19 mouse cellular contexts compared by ENCODE assay signal in genomic region chr15:85228568-85228967, GRCm38 (mm10). TPM values are rescaled to one million over a fixed set of nuclear protein-coding genes. Genes with fewer than 3 reads are reported as not detected.
A peak's percentile ranks its signal among the peaks of the same experiment; 100 is the strongest.
DNase-seq lines count a peak whose midpoint lies in the region; ATAC-seq and TF ChIP-seq lines count a peak whose summit lies in the region.
"Had no signal": no experiment of that assay in that cellular context is flagged by ENCODE, and none has a peak within 500 bp of the region (broad histone marks: within the 10 kb centered on the region; RNA-seq: fewer than 3 reads in every experiment).

No protein-coding gene starts in this region.

- ATAC-seq in intestine, postnatal 0 days: no peak
- ATAC-seq in intestine, embryonic 15.5 days: no peak
- ATAC-seq in kidney, embryonic 14.5 days (ENCODE audit: low FRiP score, low TSS enrichment): no peak
- ATAC-seq: forebrain, embryonic 14.5 days had no signal

- H3K4me1 ChIP-seq in intestine, postnatal 0 days (replicated peaks; ENCODE audit: control insufficient read depth, insufficient read depth, low read length): peaks cover 9% of the 10 kb centered on the region
- H3K4me1 ChIP-seq in intestine, embryonic 15.5 days (replicated peaks): peaks cover 21% of the 10 kb centered on the region
- no peaks in the 10 kb centered on the region for H3K4me1 ChIP-seq in kidney, embryonic 14.5 days (ENCODE audit: control insufficient read depth, insufficient read depth, low read length)
- H3K4me1 ChIP-seq: forebrain, embryonic 10.5 days; hindbrain, embryonic 10.5 days had no signal

- H3K27ac ChIP-seq in intestine, postnatal 0 days (ENCODE audit: low read depth, low read length): peak overlapping the region; percentile 92; the same call in 1 of the 2 replicates
- H3K27ac ChIP-seq in intestine, embryonic 15.5 days: no peak overlapping the region
- H3K27ac ChIP-seq in kidney, embryonic 14.5 days (ENCODE audit: low read depth, low read length): no peak overlapping the region
- H3K27ac ChIP-seq: embryonic facial prominence, embryonic 15.5 days; forebrain, embryonic 10.5 days; gastrocnemius, adult 2 months; hindbrain, embryonic 10.5 days; hindbrain, embryonic 14.5 days had no signal

- H3K36me3 ChIP-seq in intestine, postnatal 0 days (ENCODE audit: control insufficient read depth, insufficient read depth): peaks cover 31% of the 10 kb centered on the region
- peaks cover 46% of the 10 kb centered on the region for H3K36me3 ChIP-seq in intestine, embryonic 15.5 days
- peaks cover 81% of the 10 kb centered on the region for H3K36me3 ChIP-seq in kidney, embryonic 14.5 days (ENCODE audit: control insufficient read depth, insufficient read depth, low read length)

- H3K9me3 ChIP-seq in intestine, postnatal 0 days (ENCODE audit: control insufficient read depth): no peaks in the 10 kb centered on the region
- H3K9me3 ChIP-seq in intestine, embryonic 15.5 days: no peaks in the 10 kb centered on the region
- H3K9me3 ChIP-seq in kidney, embryonic 14.5 days (ENCODE audit: control insufficient read depth, low read length): no peaks in the 10 kb centered on the region
- H3K9me3 ChIP-seq: embryonic facial prominence, embryonic 15.5 days; forebrain, embryonic 10.5 days; heart, embryonic 12.5 days; hindbrain, embryonic 10.5 days had no signal

- peak; percentile 52 to 66 for DNase-seq in kidney, adult 8-10 months
- DNase-seq in ZHBTc4 (ENCODE audit: low read depth, low spot score): peak; percentile 42
- DNase-seq in kidney, postnatal 36 days: peak; percentile 37 to 60
- DNase-seq in thymus, postnatal 0 days (ENCODE audit: low spot score): no peak
- DNase-seq: adrenal gland, postnatal 25 days; cerebellum, adult 2 months; cerebellum, postnatal 10 days; gastrocnemius, adult 2 months; gastrocnemius, postnatal 25 days had no signal

- H3K4me2 ChIP-seq in intestine, postnatal 0 days (replicated peaks; ENCODE audit: low read depth): no peak overlapping the region
- no peak overlapping the region for H3K4me2 ChIP-seq in intestine, embryonic 15.5 days (replicated peaks)
- H3K4me2 ChIP-seq in kidney, embryonic 14.5 days (replicated peaks; ENCODE audit: low read depth, low read length): no peak overlapping the region
- H3K4me2 ChIP-seq: embryonic facial prominence, embryonic 15.5 days; heart, embryonic 12.5 days; hindbrain, embryonic 14.5 days had no signal

- 51% methylated on average over 3 of the region's 3 CpGs for WGBS in intestine, postnatal 0 days
- 62% methylated on average over 3 of the region's 3 CpGs for WGBS in intestine, embryonic 15.5 days
- 54% methylated on average over 3 of the region's 3 CpGs for WGBS in kidney, embryonic 14.5 days

- no peak overlapping the region for H3K9ac ChIP-seq in intestine, postnatal 0 days (ENCODE audit: low read depth, low read length)
- no peak overlapping the region for H3K9ac ChIP-seq in intestine, embryonic 15.5 days
- H3K9ac ChIP-seq in kidney, embryonic 14.5 days (ENCODE audit: low read depth, low read length): no peak overlapping the region
- H3K9ac ChIP-seq: embryonic facial prominence, embryonic 15.5 days; heart, embryonic 12.5 days; hindbrain, embryonic 14.5 days had no signal

- TF ChIP-seq CTCF in intestine, postnatal 0 days (IDR thresholded peaks at IDR 0.05; ENCODE audit: low read depth): no peak

- no peak overlapping the region for H3K4me3 ChIP-seq in intestine, postnatal 0 days (ENCODE audit: low read depth, low read length)
- H3K4me3 ChIP-seq in intestine, embryonic 15.5 days (replicated peaks): no peak overlapping the region
- H3K4me3 ChIP-seq in kidney, embryonic 14.5 days (ENCODE audit: low read length): no peak overlapping the region
- H3K4me3 ChIP-seq: embryonic facial prominence, embryonic 15.5 days; erythroblast, embryonic 14.5 days; forebrain, embryonic 10.5 days; gastrocnemius, adult 2 months; heart, embryonic 12.5 days; hindbrain, embryonic 10.5 days had no signal

- H3K27me3 ChIP-seq in intestine, postnatal 0 days (replicated peaks; ENCODE audit: control insufficient read depth, insufficient read depth, low read length): no peaks in the 10 kb centered on the region
- H3K27me3 ChIP-seq in intestine, embryonic 15.5 days (replicated peaks): no peaks in the 10 kb centered on the region
- H3K27me3 ChIP-seq in kidney, embryonic 14.5 days (ENCODE audit: control insufficient read depth, insufficient read depth, low read length): no peaks in the 10 kb centered on the region
- H3K27me3 ChIP-seq: embryonic facial prominence, embryonic 15.5 days had no signal

RNA-seq across cellular contexts. Expression of gene Fbln1, which starts 22.8 kb away (rescaled TPM):
- polyA plus RNA-seq in intestine, postnatal 0 days (2015; fragmentation: Nextera tagmentation; extraction: Ambion mirVana): 90.5 and 97.9 TPM in 2 replicates
- 184 and 194 TPM in 2 replicates for polyA plus RNA-seq in intestine, embryonic 15.5 days (2015; fragmentation: Nextera tagmentation; extraction: Ambion mirVana)
- 174 and 188 TPM in 2 replicates for polyA plus RNA-seq in kidney, embryonic 14.5 days (2014; fragmentation: Nextera tagmentation; extraction: Ambion mirVana)
- polyA plus RNA-seq in thymus, postnatal 0 days (2015; fragmentation: Nextera tagmentation; extraction: Ambion mirVana): 24.3 and 28.5 TPM in 2 replicates
- polyA plus RNA-seq: erythroblast, embryonic 14.5 days had no signal
